Mouse (Mus musculus) megakaryocyte, embryonic 14.5 days (primary cell): Measurements from ENCODE around the gene Sh3bp4.

Experiments
- FLI1 ChIP-seq: IDR thresholded peaks from 2 replicates; pipeline ENCODE4 v1.6.1; 2012; ENCODE audit warnings: low read length, inconsistent platforms, mixed read lengths
- GATA1 ChIP-seq: IDR thresholded peaks from 3 replicates; pipeline ENCODE4 v1.6.1; 2012; ENCODE audit warnings: mixed read lengths, low read length, inconsistent platforms, borderline replicate concordance

- TF ChIP-seq GATA1: no peak
- no peak for TF ChIP-seq FLI1
Observed at GRCm38 (mm10) chr1:89029136-89029927, 40.9 kb upstream of the Sh3bp4 start.
